Mouse (Mus musculus): ENCODE results near the gene Asphd1. TPM values are rescaled to one million over a fixed set of nuclear protein-coding genes. Genes with fewer than 3 reads are reported as not detected.

Asphd1 gene
- polyA plus RNA-seq, 1 experiment from 2014 or later = 4.4 TPM

- H3K4me2 ChIP-seq (ENCODE audit: low read length) = no peak overlapping the region
- H3K27ac ChIP-seq (ENCODE audit: low read depth, low read length) = no peak overlapping the region
- ATAC-seq (no peak), DNase-seq (ENCODE audit: low spot score) (peak; percentile 33)
- H3K9ac ChIP-seq (ENCODE audit: low read length) = 0 out of 2 replicates have a peak overlapping the region, but pooled peaks have one; percentile 17
- peaks cover 2% of the 10 kb centered on the region; the same call in 1 of the 2 replicates for H3K4me1 ChIP-seq (ENCODE audit: control insufficient read depth, insufficient read depth, low read length)
- H3K27me3 ChIP-seq (replicated peaks; ENCODE audit: control insufficient read depth, insufficient read depth, low read length) = no peaks in the 10 kb centered on the region
- H3K4me3 ChIP-seq (ENCODE audit: low read depth, low read length) = no peak overlapping the region
- WGBS = 39% methylated on average over 3 of the region's 3 CpGs
- H3K9me3 ChIP-seq (replicated peaks; ENCODE audit: control insufficient read depth, low read length) = no peaks in the 10 kb centered on the region
- H3K36me3 ChIP-seq (ENCODE audit: control insufficient read depth, insufficient read depth, low read length) = peaks cover 31% of the 10 kb centered on the region
Observed at GRCm38 (mm10) chr7:126946530-126946929, 2.9 kb downstream of the Asphd1 start.

- no peak overlapping the region for H3K9ac ChIP-seq (ENCODE audit: low read length)
- H3K36me3 ChIP-seq (ENCODE audit: control insufficient read depth, insufficient read depth, low read length) = peaks cover 59% of the 10 kb centered on the region
- H3K4me2 ChIP-seq (ENCODE audit: low read length) = no peak overlapping the region
Observed at GRCm38 (mm10) chr7:126941801-126942200, 7.6 kb downstream of the Asphd1 start.

GRCm38 (mm10) chr7:126941171-126941570 is 8.2 kb downstream of the Asphd1 start:
- no peak overlapping the region for H3K9ac ChIP-seq (ENCODE audit: low read length)
- H3K4me3 ChIP-seq (ENCODE audit: low read depth, low read length) = no peak overlapping the region
- no peaks in the 10 kb centered on the region for H3K9me3 ChIP-seq (replicated peaks; ENCODE audit: control insufficient read depth, low read length)
- no peaks in the 10 kb centered on the region for H3K27me3 ChIP-seq (replicated peaks; ENCODE audit: control insufficient read depth, insufficient read depth, low read length)
- H3K4me1 ChIP-seq (ENCODE audit: control insufficient read depth, insufficient read depth, low read length) = no peaks in the 10 kb centered on the region
- no peak overlapping the region for H3K27ac ChIP-seq (ENCODE audit: low read depth, low read length)
- whole genome bisulfite sequencing = 43% methylated on average over 6 of the region's 6 CpGs
- no peak for DNase-seq (ENCODE audit: low spot score)
- no peak overlapping the region for H3K4me2 ChIP-seq (ENCODE audit: low read length)
- peaks cover 56% of the 10 kb centered on the region for H3K36me3 ChIP-seq (ENCODE audit: control insufficient read depth, insufficient read depth, low read length)
- no peak for ATAC-seq

More at GRCm38 (mm10) chr7:126941801-126942200, 7.6 kb downstream of the Asphd1 start:
- DNase-seq (ENCODE audit: low spot score) (no peak), ATAC-seq (0 out of 2 replicates have a peak, but pooled peaks have one; percentile 29)
- no peaks in the 10 kb centered on the region for H3K27me3 ChIP-seq (replicated peaks; ENCODE audit: control insufficient read depth, insufficient read depth, low read length)
- no peak overlapping the region for H3K27ac ChIP-seq (ENCODE audit: low read depth, low read length)
- no peak overlapping the region for H3K4me3 ChIP-seq (ENCODE audit: low read depth, low read length)
- no peaks in the 10 kb centered on the region for H3K4me1 ChIP-seq (ENCODE audit: control insufficient read depth, insufficient read depth, low read length)
- 57% methylated on average over 5 of the region's 5 CpGs for WGBS
- no peaks in the 10 kb centered on the region for H3K9me3 ChIP-seq (replicated peaks; ENCODE audit: control insufficient read depth, low read length)

GRCm38 (mm10) chr7:126932652-126933051 is 16.7 kb downstream of the Asphd1 start:
- Histone ChIP-seq H3K4me2 (ENCODE audit: low read length) (no peak overlapping the region), H3K36me3 (ENCODE audit: control insufficient read depth, insufficient read depth, low read length) (peaks cover 41% of the 10 kb centered on the region)
- no peak for DNase-seq (ENCODE audit: low spot score)

DNA sequence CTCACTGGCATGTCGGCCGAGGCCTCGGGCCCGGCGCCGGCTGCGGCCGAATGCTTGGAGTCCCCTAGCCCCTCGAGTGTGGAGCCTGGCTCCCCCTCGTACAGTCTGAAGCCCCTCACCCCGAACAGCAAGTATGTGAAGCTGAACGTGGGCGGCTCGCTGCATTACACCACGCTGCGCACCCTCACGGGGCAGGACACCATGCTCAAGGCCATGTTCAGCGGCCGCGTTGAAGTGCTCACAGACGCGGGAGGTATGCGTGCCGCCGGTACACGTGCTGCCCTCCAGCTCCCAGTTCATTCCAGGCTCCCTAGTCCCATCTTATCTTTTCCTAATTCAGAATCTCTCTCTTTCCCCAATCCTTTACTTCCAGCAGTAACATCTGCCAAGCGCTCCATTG is 20.3 kb downstream of the Asphd1 start:
- peak overlapping the region; percentile 86 for H3K4me3 ChIP-seq (ENCODE audit: low read depth, low read length)
- H3K4me1 ChIP-seq (ENCODE audit: control insufficient read depth, insufficient read depth, low read length) = peaks cover 9% of the 10 kb centered on the region
- no peaks in the 10 kb centered on the region for H3K9me3 ChIP-seq (replicated peaks; ENCODE audit: control insufficient read depth, low read length)
- H3K36me3 ChIP-seq (ENCODE audit: control insufficient read depth, insufficient read depth, low read length) = peaks cover 20% of the 10 kb centered on the region
- peak overlapping the region; percentile 89 for H3K4me2 ChIP-seq (ENCODE audit: low read length)
- H3K9ac ChIP-seq (ENCODE audit: low read length) = peak overlapping the region; percentile 84
- no peak for DNase-seq (ENCODE audit: low spot score)
- peak; percentile 79 for ATAC-seq
- peak overlapping the region; percentile 60; the same call in 1 of the 2 replicates for H3K27ac ChIP-seq (ENCODE audit: low read depth, low read length)
- WGBS = under 1% methylated on average over 27 of the region's 27 CpGs
- no peaks in the 10 kb centered on the region for H3K27me3 ChIP-seq (replicated peaks; ENCODE audit: control insufficient read depth, insufficient read depth, low read length)

More at GRCm38 (mm10) chr7:126932652-126933051, 16.7 kb downstream of the Asphd1 start:
- Histone ChIP-seq H3K9me3 (replicated peaks; ENCODE audit: control insufficient read depth, low read length) (no peaks in the 10 kb centered on the region), H3K27me3 (replicated peaks; ENCODE audit: control insufficient read depth, insufficient read depth, low read length) (no peaks in the 10 kb centered on the region), H3K4me3 (ENCODE audit: low read depth, low read length) (no peak overlapping the region), H3K9ac (ENCODE audit: low read length) (no peak overlapping the region), H3K4me1 (ENCODE audit: control insufficient read depth, insufficient read depth, low read length) (peaks cover 9% of the 10 kb centered on the region), H3K27ac (ENCODE audit: low read depth, low read length) (no peak overlapping the region)
- 87% methylated on average over 2 of the region's 2 CpGs for WGBS
- ATAC-seq = no peak

DNA sequence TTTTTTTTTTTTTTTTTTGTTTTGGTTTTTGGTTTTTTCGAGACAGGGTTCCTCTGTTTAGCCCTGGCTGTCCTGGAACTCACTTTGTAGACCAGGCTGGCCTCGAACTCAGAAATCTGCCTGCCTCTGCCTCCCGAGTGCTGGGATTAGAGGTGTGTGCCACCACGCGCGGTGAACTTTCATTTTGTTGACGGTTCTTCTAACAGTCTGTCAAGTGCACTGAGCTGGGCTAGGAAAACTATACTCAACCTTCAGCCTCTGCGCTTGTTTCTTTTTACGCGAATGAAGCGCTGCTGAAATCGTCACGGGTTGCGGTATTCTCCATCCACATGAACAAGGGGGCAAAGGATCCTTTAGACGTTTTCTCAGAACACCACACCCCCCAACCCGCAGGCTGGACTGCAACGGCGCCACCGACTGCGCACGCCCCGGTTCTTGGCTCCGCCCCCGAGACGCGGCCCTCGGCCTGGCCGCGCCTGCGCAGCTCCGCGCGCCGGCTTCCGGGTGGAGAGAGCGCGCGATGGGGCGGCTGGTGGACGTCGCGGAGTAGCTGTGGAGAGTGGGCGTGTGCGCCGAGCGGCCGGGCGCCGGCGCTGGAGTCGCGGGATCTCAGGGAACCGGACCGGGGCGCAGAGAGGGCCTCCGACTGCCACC is 20.9 kb downstream of the Asphd1 start, which contains the start of gene Kctd13:
Kctd13 (plus strand) TSS at position 496 of the 654 bp plus-strand sequence.
- DNase-seq (ENCODE audit: low spot score) (peak; percentile 93), ATAC-seq (peak; percentile 98)
- Histone ChIP-seq H3K9me3 (replicated peaks; ENCODE audit: control insufficient read depth, low read length) (no peaks in the 10 kb centered on the region), H3K4me3 (ENCODE audit: low read depth, low read length) (peak within 1 kb of the TSS; percentile 86), H3K36me3 (ENCODE audit: control insufficient read depth, insufficient read depth, low read length) (peaks cover 20% of the 10 kb centered on the region), H3K4me1 (ENCODE audit: control insufficient read depth, insufficient read depth, low read length) (peaks cover 9% of the 10 kb centered on the region), H3K4me2 (ENCODE audit: low read length) (peak within 1 kb of the TSS; percentile 89), H3K27ac (ENCODE audit: low read depth, low read length) (peak within 1 kb of the TSS; percentile 60; the same call in 1 of the 2 replicates), H3K27me3 (replicated peaks; ENCODE audit: control insufficient read depth, insufficient read depth, low read length) (no peaks in the 10 kb centered on the region), H3K9ac (ENCODE audit: low read length) (peak within 1 kb of the TSS; percentile 84)
- 4% methylated on average over 54 of the region's 56 CpGs for WGBS

DNA sequence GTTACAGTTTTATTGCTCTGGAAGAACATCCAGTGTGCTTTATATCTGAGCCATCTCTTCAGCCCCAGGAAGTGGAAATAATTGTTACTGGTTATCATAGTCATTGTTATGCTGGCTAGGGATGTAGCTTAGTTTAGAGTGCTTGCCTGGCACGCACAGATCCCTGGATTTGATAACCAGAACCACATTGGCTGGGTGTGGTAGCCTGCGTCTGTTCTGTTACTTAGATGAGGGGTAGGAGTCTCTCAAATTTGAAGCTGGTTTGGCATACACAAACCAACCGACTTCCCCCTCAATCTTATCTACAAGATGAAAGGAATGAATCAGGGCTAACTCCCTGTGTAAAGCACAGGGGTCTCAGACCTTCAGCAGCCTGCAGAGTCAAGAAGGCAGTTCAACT is 23.1 kb downstream of the Asphd1 start:
- H3K4me3 ChIP-seq (ENCODE audit: low read depth, low read length) = no peak overlapping the region
- no peak overlapping the region for H3K27ac ChIP-seq (ENCODE audit: low read depth, low read length)
- WGBS = 70% methylated on average over 3 of the region's 3 CpGs
- no peak for DNase-seq (ENCODE audit: low spot score)
- no peaks in the 10 kb centered on the region for H3K9me3 ChIP-seq (replicated peaks; ENCODE audit: control insufficient read depth, low read length)
- peaks cover 15% of the 10 kb centered on the region for H3K4me1 ChIP-seq (ENCODE audit: control insufficient read depth, insufficient read depth, low read length)
- no peak for ATAC-seq
- H3K4me2 ChIP-seq (ENCODE audit: low read length) = no peak overlapping the region
- H3K9ac ChIP-seq (ENCODE audit: low read length) = no peak overlapping the region
- no peaks in the 10 kb centered on the region for H3K27me3 ChIP-seq (replicated peaks; ENCODE audit: control insufficient read depth, insufficient read depth, low read length)
- H3K36me3 ChIP-seq (ENCODE audit: control insufficient read depth, insufficient read depth, low read length) = peaks cover 8% of the 10 kb centered on the region

DNA sequence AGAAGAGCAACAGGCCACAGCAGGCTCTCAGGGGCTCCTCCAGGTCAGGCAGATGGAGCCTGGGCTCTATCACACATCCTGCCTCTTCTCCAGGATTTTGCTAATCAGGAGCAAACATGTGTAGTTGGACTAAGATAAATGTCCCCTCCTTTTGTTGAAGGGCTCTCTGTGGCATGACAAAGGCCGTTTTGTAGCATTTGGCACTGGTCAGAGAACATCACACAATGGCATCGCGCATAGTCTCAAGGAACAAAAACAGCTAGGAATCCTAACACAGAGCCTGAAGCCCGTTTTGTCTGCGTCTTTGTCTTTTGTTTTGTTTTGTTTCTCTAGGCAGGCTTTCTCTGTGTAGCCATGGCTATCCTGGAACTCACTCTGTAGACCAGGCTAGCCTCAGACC is 25.4 kb downstream of the Asphd1 start:
- ATAC-seq = no peak
- no peaks in the 10 kb centered on the region for H3K36me3 ChIP-seq (ENCODE audit: control insufficient read depth, insufficient read depth, low read length)
- no peak overlapping the region for H3K4me3 ChIP-seq (ENCODE audit: low read depth, low read length)
- H3K27ac ChIP-seq (ENCODE audit: low read depth, low read length) = no peak overlapping the region
- H3K4me2 ChIP-seq (ENCODE audit: low read length) = no peak overlapping the region
- H3K9ac ChIP-seq (ENCODE audit: low read length) = no peak overlapping the region
- 0 out of 2 replicates have a peak, but pooled peaks cover 6% of the 10 kb centered on the region for H3K4me1 ChIP-seq (ENCODE audit: control insufficient read depth, insufficient read depth, low read length)
- WGBS = 65% methylated on average over 5 of the region's 5 CpGs
- DNase-seq (ENCODE audit: low spot score) = no peak
- H3K27me3 ChIP-seq (replicated peaks; ENCODE audit: control insufficient read depth, insufficient read depth, low read length) = no peaks in the 10 kb centered on the region
- no peaks in the 10 kb centered on the region for H3K9me3 ChIP-seq (replicated peaks; ENCODE audit: control insufficient read depth, low read length)

GRCm38 (mm10) chr7:126922624-126923060 is 26.7 kb downstream of the Asphd1 start, which contains the start of gene Tmem219:
Gene Tmem219 (minus strand): TSS chr7:126922917.
- H3K4me3 ChIP-seq (ENCODE audit: low read depth, low read length) = no peak within 1 kb of the TSS
- 0 out of 2 replicates have a peak, but pooled peaks cover 6% of the 10 kb centered on the region for H3K4me1 ChIP-seq (ENCODE audit: control insufficient read depth, insufficient read depth, low read length)
- WGBS = 15% methylated on average over 5 of the region's 5 CpGs
- H3K36me3 ChIP-seq (ENCODE audit: control insufficient read depth, insufficient read depth, low read length) = no peaks in the 10 kb centered on the region
- peak within 1 kb of the TSS; percentile 28 for H3K4me2 ChIP-seq (ENCODE audit: low read length)
- peak; percentile 76 for DNase-seq (ENCODE audit: low spot score)
- peak; percentile 60 for ATAC-seq
- no peaks in the 10 kb centered on the region for H3K9me3 ChIP-seq (replicated peaks; ENCODE audit: control insufficient read depth, low read length)
- peak within 1 kb of the TSS; percentile 72 for H3K27ac ChIP-seq (ENCODE audit: low read depth, low read length)
- no peaks in the 10 kb centered on the region for H3K27me3 ChIP-seq (replicated peaks; ENCODE audit: control insufficient read depth, insufficient read depth, low read length)
- H3K9ac ChIP-seq (ENCODE audit: low read length) = peak within 1 kb of the TSS; percentile 50

All from forebrain, embryonic 14.5 days (tissue).